Mouse (Mus musculus): Measurements from ENCODE around the gene Gm21394. TPM values are rescaled to one million over a fixed set of nuclear protein-coding genes. Genes with fewer than 3 reads are reported as not detected.
"Not testable (repeated sequence)": the region's sequence is repeated elsewhere in the genome, so short reads cannot be mapped to it uniquely, and the experiment has no call there.

The Gm21394 gene
- not detected in 2 replicates for polyA plus RNA-seq (2016; fragmentation: Nextera tagmentation; extraction: Ambion mirVana)

GRCm38 (mm10) chrY:84564807-84565206 is at the start of gene Gm21394:
Gene Gm21394 (minus strand): TSS chrY:84564907.
- DNase-seq (ENCODE audit: low spot score); H3K4me3 ChIP-seq; H3K27me3 ChIP-seq (ENCODE audit: insufficient read depth, poor library complexity, severe bottlenecking); H3K9me3 ChIP-seq; H3K27ac ChIP-seq; H3K4me1 ChIP-seq; H3K36me3 ChIP-seq: not testable (repeated sequence)
- WGBS: no CpG with 5 or more reads among the region's 4 CpGs

Other genes starting within 250 kb of the Gm21394 start
- not detected in 2 replicates for gene Gm21409, start 181.8 kb upstream of the Gm21394 start, polyA plus RNA-seq (2016; fragmentation: Nextera tagmentation; extraction: Ambion mirVana)